Mouse (Mus musculus): ENCODE results near the gene Tnip2.

Gene Tnip2

GRCm38 (mm10) chr5:34446207-34446606, 67.6 kb downstream of the Tnip2 start:
- no peak for DNase-seq
